Mouse (Mus musculus): ENCODE results near the gene Osbpl10.
A peak's percentile ranks its signal among the peaks of the same experiment; 100 is the strongest.
"Not testable (repeated sequence)": the region's sequence is repeated elsewhere in the genome, so short reads cannot be mapped to it uniquely, and the experiment has no call there.

Osbpl10 gene

DNA sequence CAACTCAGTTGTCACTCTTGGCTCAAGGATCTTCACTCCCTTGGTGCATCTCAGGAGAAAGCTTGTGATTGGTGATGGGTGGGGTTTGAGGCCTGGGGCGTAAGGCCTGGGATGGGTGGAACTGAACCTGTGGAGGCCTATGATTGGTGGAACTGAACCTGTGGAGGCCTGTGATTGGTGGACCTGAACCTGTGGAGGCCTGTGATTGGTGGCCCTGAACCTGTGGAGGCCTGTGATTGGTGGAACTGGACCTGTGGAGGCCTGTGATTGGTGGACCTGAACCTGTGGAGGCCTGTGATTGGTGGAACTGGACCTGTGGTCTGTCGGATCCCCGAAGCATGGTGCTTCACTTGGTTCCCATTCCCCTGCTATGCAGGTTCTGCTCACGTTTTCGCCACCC lies 7.4 kb downstream of the Osbpl10 start:
- DNase-seq = no peak

- no peak for DNase-seq
These were observed 8.0 kb downstream of the Osbpl10 start for GRCm38 (mm10) chr9:114986361-114986760.

DNA sequence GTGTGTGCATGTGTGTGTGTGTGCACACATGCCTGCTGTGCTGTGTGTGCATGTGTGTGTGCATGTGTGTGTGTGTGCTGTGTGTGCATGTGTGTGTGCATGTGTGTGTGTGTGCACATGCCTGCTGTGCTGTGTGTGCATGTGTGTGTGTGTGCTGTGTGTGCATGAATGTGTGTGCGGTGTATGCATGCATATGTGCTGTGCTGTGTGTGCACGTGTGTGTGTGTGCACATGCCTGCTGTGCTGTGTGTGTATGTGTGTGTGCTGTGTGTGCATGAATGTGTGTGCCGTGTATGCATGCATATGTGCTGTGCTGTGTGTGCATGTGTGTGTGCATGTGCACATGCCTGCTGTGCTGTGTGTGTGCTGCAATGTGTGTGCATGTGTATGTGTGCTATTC lies 9.7 kb downstream of the Osbpl10 start:
- no peak for DNase-seq

GRCm38 (mm10) chr9:114988610-114989327 lies 10.4 kb downstream of the Osbpl10 start:
- no peak for DNase-seq

DNA sequence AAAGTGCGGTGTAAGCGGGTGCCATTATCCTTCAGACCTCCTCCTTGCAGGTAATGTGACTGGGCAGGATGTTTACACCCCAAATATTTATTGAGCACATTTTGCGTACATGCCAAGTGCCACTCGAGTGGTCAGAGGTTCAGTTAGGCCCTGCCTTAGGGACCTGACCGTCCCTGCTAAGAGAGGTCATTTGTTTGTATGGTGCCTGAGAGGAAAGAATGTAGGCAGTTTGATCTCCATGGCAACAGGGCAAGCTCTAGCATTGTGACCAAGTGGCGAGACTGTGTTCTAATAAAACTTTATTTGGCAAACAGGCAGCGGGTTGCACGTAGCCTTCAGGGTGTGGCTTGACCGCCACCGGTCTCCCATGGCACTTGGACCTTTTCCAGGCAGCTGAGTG lies 12.1 kb downstream of the Osbpl10 start:
- no peak for DNase-seq

DNA sequence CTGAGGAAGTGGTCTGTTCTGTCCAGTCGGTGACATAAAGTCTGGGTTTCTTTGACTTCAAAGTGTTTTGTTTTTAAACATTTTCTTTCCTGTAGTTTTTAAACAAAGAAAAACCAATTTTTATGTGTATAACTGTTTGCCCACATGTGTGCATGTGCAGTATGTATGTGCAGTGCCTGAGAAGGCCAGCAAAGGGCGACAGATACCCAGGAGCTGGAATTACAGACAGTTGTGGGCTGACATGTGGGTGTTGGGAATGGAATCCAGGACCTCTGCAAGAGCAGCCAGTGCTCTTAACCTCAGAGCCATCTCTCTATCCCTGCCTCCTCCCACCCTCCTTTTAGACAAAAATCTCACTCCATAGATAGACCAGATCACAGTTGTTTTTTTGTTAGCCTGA lies 14.2 kb downstream of the Osbpl10 start:
- DNase-seq = no peak

- no peak for DNase-seq
These were observed 16.9 kb downstream of the Osbpl10 start for GRCm38 (mm10) chr9:114995250-114995649.

DNA sequence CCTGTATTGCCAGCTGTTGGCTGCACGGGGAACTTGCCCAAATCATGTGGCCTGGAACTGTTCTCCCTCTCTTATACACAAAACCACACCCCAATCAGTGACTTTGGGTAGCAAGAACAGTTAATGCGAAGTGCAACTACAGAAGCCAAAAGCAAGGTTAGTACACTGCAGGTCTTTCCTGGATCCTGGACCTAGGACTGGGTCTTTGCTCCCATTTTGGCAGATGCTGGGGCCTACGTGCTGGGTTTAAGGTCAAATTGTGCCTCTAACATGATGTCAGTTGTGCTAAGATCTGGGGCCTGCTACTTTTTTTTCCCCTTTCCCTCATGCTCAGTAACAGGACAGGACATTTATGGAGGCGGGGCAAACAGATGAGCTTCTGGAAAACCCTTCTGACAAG lies 17.3 kb downstream of the Osbpl10 start:
- no peak for DNase-seq

DNA sequence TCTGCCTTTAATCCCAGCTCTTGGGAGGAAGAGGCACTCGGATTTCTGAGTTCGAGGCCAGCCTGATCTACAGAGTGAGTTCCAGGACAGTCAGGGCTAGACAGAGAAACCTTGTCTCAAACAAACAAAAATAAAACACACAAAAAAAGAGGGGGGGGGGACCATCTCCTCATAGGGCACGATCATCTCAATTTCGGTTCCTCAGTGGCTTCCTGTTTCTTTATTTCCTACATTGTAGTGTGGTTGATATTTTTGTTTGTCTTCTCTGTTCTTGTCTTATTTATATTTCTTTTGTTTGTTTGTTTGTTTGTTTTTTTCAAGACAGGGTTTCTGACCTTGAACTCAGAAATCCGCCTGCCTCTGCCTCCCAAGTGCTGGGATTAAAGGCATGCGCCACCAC lies 18.1 kb downstream of the Osbpl10 start:
- no peak for DNase-seq

- DNase-seq = no peak
These were observed 20.8 kb downstream of the Osbpl10 start for GRCm38 (mm10) chr9:114999010-114999770.

- DNase-seq = no peak
These were observed 21.4 kb downstream of the Osbpl10 start for GRCm38 (mm10) chr9:114999771-115000146.

DNA sequence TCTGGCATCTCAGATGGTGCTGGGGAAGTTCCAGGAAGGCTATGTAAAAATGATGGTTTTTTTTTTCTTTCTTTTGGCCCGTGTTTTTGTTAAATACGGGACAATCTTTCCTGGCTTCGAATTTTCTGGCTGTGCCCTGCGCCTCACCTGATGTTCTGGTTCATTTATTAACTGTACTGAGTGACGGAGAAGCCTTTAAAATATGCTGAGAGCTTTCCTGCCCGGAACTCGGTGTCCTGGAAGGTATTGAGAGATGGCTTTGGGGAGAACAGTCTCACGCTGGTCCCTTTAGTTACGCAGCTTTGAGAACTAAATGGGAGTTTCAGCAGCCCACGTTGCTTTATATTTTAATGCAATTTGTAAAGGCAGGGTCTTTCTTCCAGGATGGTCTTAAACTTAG lies 27.1 kb downstream of the Osbpl10 start:
- no peak for DNase-seq

DNA sequence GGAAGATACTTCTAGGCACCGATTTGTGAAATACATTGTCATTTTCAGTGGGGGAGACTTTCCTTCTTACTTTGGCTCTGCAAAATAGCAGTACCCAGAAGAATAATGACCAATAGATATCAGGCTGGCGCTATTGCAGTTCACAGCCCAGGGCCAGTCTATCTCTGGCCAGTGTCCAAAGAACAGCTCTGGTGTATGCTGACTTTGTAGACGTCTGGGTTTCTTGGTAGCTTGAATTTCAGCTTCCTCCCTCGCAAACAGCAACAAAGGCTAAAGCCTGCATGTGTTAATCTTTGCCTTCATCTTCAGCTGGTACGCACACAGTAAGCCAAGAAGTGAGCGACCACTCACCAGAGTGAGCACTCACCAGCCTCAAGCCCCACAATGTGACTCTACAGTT lies 29.4 kb downstream of the Osbpl10 start:
- no peak for DNase-seq

- no peak for DNase-seq
These were observed 29.8 kb downstream of the Osbpl10 start for GRCm38 (mm10) chr9:115008194-115008593.

- DNase-seq = no peak
These were observed 34.0 kb downstream of the Osbpl10 start for GRCm38 (mm10) chr9:115012367-115012766.

GRCm38 (mm10) chr9:115020141-115020540 lies 41.8 kb downstream of the Osbpl10 start:
- DNase-seq = no peak

GRCm38 (mm10) chr9:115021419-115021818 lies 43.0 kb downstream of the Osbpl10 start:
- no peak for DNase-seq

DNA sequence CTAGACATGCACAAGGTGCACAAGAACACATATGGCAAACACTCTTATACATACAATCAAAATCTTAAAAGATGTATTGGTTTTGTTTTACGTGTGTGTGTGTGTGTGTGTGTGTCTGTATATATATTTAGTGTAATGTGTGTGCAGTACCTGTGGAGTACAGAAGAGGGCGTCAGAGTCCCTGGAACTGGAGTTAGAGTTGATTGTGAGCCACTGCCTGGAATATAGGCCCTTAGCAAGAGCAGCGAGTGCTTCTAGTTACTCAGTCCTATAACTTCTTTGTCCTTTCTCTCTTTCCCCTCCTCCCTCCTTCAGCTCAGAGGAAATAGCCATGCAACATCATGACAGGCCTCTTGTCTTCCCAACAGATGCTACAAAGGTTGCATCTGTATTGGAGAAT lies 44.8 kb downstream of the Osbpl10 start:
- DNase-seq = no peak

GRCm38 (mm10) chr9:115023708-115024383 lies 45.5 kb downstream of the Osbpl10 start:
- DNase-seq = peak; percentile 29

DNA sequence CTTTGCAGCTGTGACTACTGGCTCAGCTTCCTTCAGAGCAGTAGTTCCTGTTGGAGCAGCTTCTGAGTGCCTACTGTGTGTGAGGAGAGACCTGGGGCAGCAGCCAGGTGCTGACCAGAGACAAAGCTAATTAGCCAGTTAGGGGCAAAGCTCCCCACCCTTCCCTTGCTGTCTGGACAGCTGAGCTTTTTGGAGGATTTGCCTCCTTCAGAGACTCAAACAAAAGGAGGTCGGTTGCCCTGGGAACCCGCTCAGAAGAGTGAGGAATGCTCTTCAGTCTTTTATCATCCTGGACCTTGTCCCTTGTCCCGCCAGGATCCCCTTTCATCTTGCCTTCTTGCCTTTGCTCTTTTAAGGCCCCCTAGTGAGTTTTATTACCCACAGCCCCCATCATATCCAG lies 50.9 kb downstream of the Osbpl10 start:
- no peak for DNase-seq

DNA sequence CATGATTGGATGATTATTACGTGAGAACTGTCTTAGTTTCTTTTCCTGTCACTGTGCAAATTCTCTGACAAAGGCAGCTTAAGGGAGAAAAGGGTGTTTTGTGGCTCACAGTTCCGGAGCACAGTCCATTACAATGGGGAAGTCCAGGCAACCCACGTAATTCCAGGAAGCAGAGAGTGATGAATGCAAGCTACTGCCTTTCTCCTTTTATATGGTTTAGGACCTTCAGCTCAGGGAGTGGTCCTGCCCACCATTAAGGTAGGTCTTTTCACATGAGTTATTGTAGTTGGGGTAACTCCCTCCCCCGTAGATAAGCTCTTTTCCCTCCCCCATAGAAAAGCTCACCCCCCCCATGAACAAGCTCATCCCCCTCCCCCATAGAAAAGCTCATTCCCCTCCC lies 52.2 kb downstream of the Osbpl10 start:
- no peak for DNase-seq

GRCm38 (mm10) chr9:115031046-115031445 lies 52.7 kb downstream of the Osbpl10 start:
- not testable (repeated sequence) for DNase-seq

DNA sequence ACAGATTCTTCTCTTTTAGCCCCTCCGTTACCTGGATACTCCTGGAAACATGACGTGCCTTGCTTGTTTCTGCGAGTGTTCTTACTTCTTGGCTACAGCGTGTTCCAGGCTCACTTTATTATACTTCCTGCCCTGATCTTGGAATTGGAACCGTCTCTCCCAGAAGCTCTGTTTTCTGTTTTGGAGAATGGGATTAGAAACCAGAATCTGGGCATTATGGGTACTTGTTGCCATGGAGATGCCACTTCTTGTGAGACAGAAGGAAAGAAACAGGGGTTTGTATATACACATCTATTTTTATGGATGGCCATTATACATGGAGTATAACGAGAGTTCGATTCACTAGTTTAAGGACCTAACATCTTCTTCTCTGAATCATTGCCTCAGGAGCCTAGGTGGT lies 54.4 kb downstream of the Osbpl10 start:
- DNase-seq = no peak

DNA sequence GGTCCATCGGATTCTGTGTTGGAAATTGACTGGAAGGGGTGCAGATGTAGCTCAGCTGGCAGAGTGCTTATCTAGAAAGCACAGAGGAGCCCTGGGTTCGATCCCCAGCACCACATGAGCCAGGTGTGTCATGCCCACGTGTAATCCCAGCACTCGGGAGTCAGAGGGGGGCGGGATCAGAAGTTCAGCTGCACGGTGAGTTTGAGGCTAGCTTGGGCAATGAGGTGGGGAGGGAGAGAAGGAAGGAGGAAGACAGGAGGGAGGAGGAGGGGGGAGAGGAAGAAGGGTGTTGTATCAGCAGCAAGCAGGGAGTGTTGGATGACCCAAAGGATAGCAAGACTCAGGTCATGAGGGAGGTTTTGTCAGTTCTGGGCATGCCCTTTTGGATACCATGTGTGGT lies 55.9 kb downstream of the Osbpl10 start:
- no peak for DNase-seq

Measured in cerebellum, adult 8-10 months (tissue).